Mouse (Mus musculus) urinary bladder, adult 2 months (tissue): ENCODE data around the gene Psmd8. TPM values are rescaled to one million over a fixed set of nuclear protein-coding genes. Genes with fewer than 3 reads are reported as not detected.

ENCODE experiments used
- DNase-seq: peaks from one replicate; pipeline ENCODE4 v3.0.0; 2022; ENCODE audit warnings: low spot score
- polyA plus RNA-seq: library from polyadenylated mRNA; depleted of rRNA; stranded (reverse); fragments of >200 nt; gene quantifications from 2 replicates; pipeline ENCODE4 v1.2.3, GENCODE M21; 2012; rRNA removed

Gene Psmd8
- polyA plus RNA-seq, 1 experiment = 187 TPM

GRCm38 (mm10) chr7:29134693-29135386, 45.7 kb downstream of the Psmd8 start, which contains the start of gene Rasgrp4:
Gene Rasgrp4, plus strand, starts transcription at chr7:29134851.
- no peak for DNase-seq

- DNase-seq = no peak
Measured at GRCm38 (mm10) chr7:29134230-29134629, 46.3 kb downstream of the Psmd8 start.

DNA sequence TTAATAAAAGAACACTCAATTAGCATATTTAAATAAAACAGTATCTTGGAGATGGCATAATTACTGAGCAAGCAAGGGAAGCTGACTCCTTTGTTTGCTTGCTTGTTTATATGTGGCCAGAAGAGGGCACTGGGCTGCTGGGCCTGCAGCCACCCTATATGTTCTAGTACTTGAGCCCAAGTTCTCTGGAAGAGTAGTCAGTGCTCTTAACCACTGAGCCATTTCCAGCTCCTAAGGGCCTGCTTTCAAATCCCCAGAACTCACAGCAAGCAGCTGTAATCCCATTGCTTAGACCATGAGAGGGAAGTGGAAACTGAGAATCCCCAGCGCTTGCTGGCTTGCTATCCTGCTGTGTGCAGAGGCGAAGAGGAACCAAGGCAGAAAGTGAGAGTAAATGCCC, 51.8 kb downstream of the Psmd8 start:
- DNase-seq = no peak

- DNase-seq = no peak
Measured at GRCm38 (mm10) chr7:29126173-29126915, 54.2 kb downstream of the Psmd8 start.

DNA sequence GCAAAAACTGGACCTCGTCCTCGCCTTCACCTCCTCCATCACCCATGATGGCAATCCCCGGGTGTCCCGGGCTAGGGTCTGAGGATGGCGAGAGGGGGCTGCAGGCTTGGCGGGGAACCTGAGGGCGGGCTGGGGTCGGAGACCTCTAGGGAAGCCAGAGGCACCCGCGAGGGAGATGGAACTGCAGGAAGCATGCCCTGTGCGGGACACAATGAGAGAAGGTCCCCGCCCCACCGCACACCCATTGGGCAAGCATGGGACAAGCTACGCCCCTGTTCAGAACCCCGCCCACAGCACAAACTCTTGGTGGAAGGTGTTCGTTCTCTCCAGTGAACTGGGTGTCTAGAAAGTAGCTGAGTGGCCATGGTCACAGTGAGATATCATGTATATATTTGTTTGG, 55.5 kb downstream of the Psmd8 start, which contains the start of gene Ryr1:
Gene Ryr1, minus strand, starts transcription at position 210 of the 400 bp plus-strand sequence.
- no peak for DNase-seq

Other genes starting within 250 kb of the Psmd8 start
- 285 and 345 TPM in 2 replicates for gene Actn4, start 218.4 kb downstream of the Psmd8 start, polyA plus RNA-seq
- 368 and 380 TPM in 2 replicates for gene Eif3k, start 198.8 kb downstream of the Psmd8 start, polyA plus RNA-seq
- gene Map4k1, start 198.7 kb downstream of the Psmd8 start, polyA plus RNA-seq = 3.6 and 3.8 TPM in 2 replicates
- 0.15 and 0.21 TPM in 2 replicates for gene Ryr1, start 55.5 kb downstream of the Psmd8 start, polyA plus RNA-seq
- 5.6 and 6.7 TPM in 2 replicates for gene Rasgrp4, start 45.9 kb downstream of the Psmd8 start, polyA plus RNA-seq
- 40.5 and 52.7 TPM in 2 replicates for gene Fam98c, start 24.5 kb downstream of the Psmd8 start, polyA plus RNA-seq
- 0.69 and 1.1 TPM in 2 replicates for gene Ggn, start 10.5 kb downstream of the Psmd8 start, polyA plus RNA-seq
- 15.6 and 18.4 TPM in 2 replicates for gene Spred3, start 10.3 kb downstream of the Psmd8 start, polyA plus RNA-seq
- gene Catsperg1, start 33.3 kb upstream of the Psmd8 start, polyA plus RNA-seq = 4.9 and 6.7 TPM in 2 replicates
- 3.9 and 5.4 TPM in 2 replicates for gene Kcnk6, start 51.8 kb upstream of the Psmd8 start, polyA plus RNA-seq
- 43.4 and 45.5 TPM in 2 replicates for gene Yif1b, start 57.6 kb upstream of the Psmd8 start, polyA plus RNA-seq
- 144 and 178 TPM in 2 replicates for gene 2200002D01Rik, start 67.8 kb upstream of the Psmd8 start, polyA plus RNA-seq
- gene Spint2, start 101.2 kb upstream of the Psmd8 start, polyA plus RNA-seq = 485 and 505 TPM in 2 replicates
- 303 and 338 TPM in 2 replicates for gene Ppp1r14a, start 108.6 kb upstream of the Psmd8 start, polyA plus RNA-seq
- gene Dpf1, start 123.2 kb upstream of the Psmd8 start, polyA plus RNA-seq = 1.3 and 2.8 TPM in 2 replicates